Mouse (Mus musculus) limb, embryonic 11.5 days (tissue): ENCODE results near the gene Cdhr3. TPM values are rescaled to one million over a fixed set of nuclear protein-coding genes. Genes with fewer than 3 reads are reported as not detected.
A peak's percentile ranks its signal among the peaks of the same experiment; 100 is the strongest.

ENCODE experiments used
- ATAC-seq: fragments of 200-750 bp; cut with Nextera tagmentation; 2 replicates; pipeline ENCODE4 v1.8.0; 2017; ENCODE audit warnings: low read depth; ENCODE audit not compliant: insufficient number of reproducible peaks, low FRiP score, low TSS enrichment
- DNase-seq: peaks from one replicate; pipeline ENCODE4 v3.0.0-alpha.2; 2015; ENCODE audit warnings: low spot score
- H3K27ac ChIP-seq: fragments of 300-500 bp; sonication (generic); replicated peaks from 2 replicates; pipeline ENCODE4 v1.5.1; 2014; ENCODE audit warnings: low read depth, mild to moderate bottlenecking, low read length
- H3K27me3 ChIP-seq: fragments of 300-500 bp; sonication (generic); 2 replicates; pipeline ENCODE4 v1.6.1; 2014; ENCODE audit warnings: mild to moderate bottlenecking, low read length, mixed read lengths; ENCODE audit not compliant: control insufficient read depth, insufficient read depth
- H3K36me3 ChIP-seq: fragments of 300-500 bp; sonication (generic); 2 replicates; pipeline ENCODE4 v1.6.1; 2014; ENCODE audit warnings: mild to moderate bottlenecking, low read length, moderate library complexity, mixed read lengths; ENCODE audit not compliant: control insufficient read depth, insufficient read depth
- H3K4me1 ChIP-seq: fragments of 300-500 bp; sonication (generic); 2 replicates; pipeline ENCODE4 v1.6.1; 2014; ENCODE audit warnings: low read length, mixed read lengths; ENCODE audit not compliant: control insufficient read depth, insufficient read depth
- H3K4me2 ChIP-seq: fragments of 300-500 bp; sonication (generic); 2 replicates; pipeline ENCODE4 v1.6.1; 2014; ENCODE audit warnings: low read depth, mild to moderate bottlenecking, moderate library complexity; ENCODE audit not compliant: severe bottlenecking
- H3K4me3 ChIP-seq: fragments of 300-500 bp; sonication (generic); 2 replicates; pipeline ENCODE4 v1.5.1; 2014; ENCODE audit warnings: low read depth, low read length
- H3K9ac ChIP-seq: fragments of 300-500 bp; sonication (generic); 2 replicates; pipeline ENCODE4 v1.6.1; 2014; ENCODE audit warnings: mild to moderate bottlenecking, low read length
- H3K9me3 ChIP-seq: fragments of 300-500 bp; sonication (generic); 2 replicates; pipeline ENCODE4 v1.6.1; 2016; ENCODE audit warnings: low read length; ENCODE audit not compliant: control insufficient read depth
- WGBS: fragments of 180-500 bp; shearing (Covaris S2); extraction: QIAGEN DNeasy Blood & Tissue Kit; methylation state at CpG from one replicate; pipeline ENCODE4 v1.1.7; 2014; 5-methylcytosine and 5-hydroxymethylcytosine counted together
- polyA plus RNA-seq: library from polyadenylated mRNA; unstranded; fragments of >200 nt; fragmentation: Nextera tagmentation; extraction: Ambion mirVana; gene quantifications from 2 replicates; pipeline ENCODE4 v1.2.1, GENCODE M21; 2014

Cdhr3 gene
- polyA plus RNA-seq, 1 experiment from 2014 or later: not detected

DNA sequence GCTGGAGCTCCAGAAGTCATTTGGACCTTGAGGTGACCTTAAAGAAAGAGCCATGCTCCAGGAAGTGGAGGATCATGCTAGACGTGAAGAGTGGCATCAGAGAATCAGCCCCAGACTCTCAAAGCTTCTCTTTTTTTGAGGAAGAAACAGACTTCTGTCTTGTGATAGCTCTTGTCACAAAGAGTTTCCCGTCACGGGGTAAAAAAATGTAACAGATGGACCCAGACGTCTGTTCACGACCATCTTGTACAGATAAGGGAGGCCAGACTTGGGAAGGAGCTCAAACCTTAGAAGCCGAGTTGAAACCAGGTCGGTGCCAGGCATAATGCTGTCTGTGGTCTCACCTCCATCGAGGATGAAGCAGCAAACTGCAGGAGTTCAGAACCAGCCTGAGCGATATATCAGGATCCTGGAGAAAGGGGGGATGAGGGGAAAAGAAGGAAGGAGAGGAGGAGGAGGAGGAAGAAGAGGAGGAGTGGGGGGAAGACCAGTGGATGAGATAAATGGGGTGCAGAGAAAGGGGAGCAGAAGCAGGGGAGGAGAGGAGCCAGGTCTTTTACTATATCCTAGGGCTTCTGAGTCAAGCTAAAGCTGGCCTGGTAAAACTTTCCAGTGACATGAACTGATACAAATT, 33.0 kb upstream of the Cdhr3 start:
- Histone ChIP-seq H3K27me3 (no peaks in the 10 kb centered on the region), H3K4me2 (no peak overlapping the region), H3K9me3 (no peaks in the 10 kb centered on the region), H3K36me3 (no peaks in the 10 kb centered on the region), H3K9ac (no peak overlapping the region), H3K4me3 (no peak overlapping the region), H3K4me1 (no peaks in the 10 kb centered on the region), H3K27ac (no peak overlapping the region)
- DNase-seq (no peak), ATAC-seq (no peak)
- 76% methylated on average over 9 of the region's 9 CpGs for WGBS

DNA sequence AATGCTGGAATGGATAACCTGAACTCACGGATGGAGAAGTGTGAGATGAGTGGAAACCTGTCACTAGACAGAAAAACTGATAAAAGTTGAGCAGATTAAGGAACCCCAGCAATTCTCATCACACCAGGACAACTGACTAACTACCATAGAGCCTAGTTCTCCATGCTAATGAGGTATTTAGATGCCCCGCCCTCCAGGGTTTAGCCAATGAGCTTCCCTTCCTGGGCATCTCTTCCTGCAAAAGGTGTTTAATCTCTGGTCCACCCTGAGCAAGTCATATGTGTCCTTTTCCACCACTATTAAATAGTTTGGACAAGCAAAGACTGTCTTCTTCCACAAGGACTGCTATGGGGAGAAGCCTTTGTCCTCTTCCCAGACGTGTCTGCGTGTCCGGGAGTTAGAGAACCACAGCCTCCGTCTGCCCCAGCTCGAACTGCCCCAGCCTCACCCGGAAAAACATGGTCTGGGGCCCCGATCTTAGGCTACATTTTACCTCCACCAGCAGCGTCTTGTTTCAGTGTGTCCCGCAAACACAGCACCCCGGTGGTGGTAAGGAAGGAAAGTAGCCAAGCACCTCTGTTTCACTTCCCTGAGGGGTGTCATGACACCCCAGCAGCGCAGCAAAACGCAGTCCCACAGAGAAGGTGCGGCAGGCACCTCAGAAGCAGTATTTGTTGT, 26.1 kb upstream of the Cdhr3 start:
- no peaks in the 10 kb centered on the region for H3K4me1 ChIP-seq
- ATAC-seq (no peak), DNase-seq (no peak)
- 46% methylated on average over 15 of the region's 15 CpGs for WGBS
- H3K27ac ChIP-seq: no peak overlapping the region
- H3K27me3 ChIP-seq: no peaks in the 10 kb centered on the region
- H3K4me3 ChIP-seq: no peak overlapping the region
- H3K9ac ChIP-seq: no peak overlapping the region
- H3K4me2 ChIP-seq: peak overlapping the region; percentile 7; the same call in 1 of the 2 replicates
- no peaks in the 10 kb centered on the region for H3K9me3 ChIP-seq
- no peaks in the 10 kb centered on the region for H3K36me3 ChIP-seq

DNA sequence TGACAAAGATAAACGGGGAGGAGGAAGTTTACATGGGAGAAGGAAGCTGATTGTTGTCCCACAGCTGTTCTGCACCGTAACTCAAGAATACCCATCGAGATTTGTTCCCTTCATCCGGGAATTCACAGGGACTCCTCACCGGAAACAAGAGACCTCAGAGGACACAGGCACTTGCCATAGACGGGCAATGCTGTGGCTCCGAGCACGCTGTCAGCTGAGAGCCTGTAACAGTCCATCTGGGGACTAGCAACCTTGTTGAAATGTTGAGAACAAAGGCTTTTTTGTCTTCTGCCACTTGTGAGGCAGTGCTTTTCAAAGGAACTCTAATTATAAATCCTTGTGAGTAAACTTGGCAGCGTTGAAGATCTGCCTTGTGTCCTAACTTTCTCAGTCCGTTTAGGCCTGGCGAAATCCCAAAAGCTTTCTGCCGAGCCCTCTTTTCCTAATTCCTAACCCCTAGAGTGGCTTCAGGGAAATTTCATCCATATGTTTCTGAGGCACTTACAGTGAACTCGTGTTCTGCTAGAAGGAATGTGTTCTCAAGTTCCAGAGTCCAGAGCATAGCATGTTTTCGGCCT, 18.3 kb upstream of the Cdhr3 start:
- peak; percentile 35 for DNase-seq
- Histone ChIP-seq H3K4me3 (no peak overlapping the region), H3K27me3 (no peaks in the 10 kb centered on the region), H3K27ac (no peak overlapping the region), H3K9me3 (no peaks in the 10 kb centered on the region), H3K36me3 (no peaks in the 10 kb centered on the region), H3K4me2 (no peak overlapping the region), H3K4me1 (peaks cover 3% of the 10 kb centered on the region; the same call in 1 of the 2 replicates), H3K9ac (no peak overlapping the region)
- WGBS: 53% methylated on average over 14 of the region's 14 CpGs
- no peak for ATAC-seq

DNA sequence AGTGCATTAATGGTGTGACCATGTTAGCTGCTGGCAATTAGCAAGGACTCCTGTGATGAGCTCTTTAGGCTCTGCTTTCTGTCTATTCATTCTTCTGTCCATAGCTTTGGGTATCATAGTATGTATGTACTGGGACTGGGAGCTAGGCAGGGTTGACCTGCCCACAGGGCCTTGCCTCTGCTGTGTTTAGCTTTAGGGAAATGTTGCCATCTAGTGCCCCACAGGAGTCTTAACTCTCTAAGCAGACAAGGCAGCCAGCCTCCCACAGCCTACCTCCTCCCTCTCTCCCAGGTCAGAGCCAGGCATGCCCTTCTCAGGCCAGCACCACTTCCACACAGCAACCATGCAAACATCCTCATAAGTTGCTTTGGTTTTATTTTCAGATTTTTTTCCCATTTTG, 16.9 kb upstream of the Cdhr3 start:
- peak; percentile 47; the same call in 1 of the 2 replicates for ATAC-seq
- H3K9me3 ChIP-seq: no peaks in the 10 kb centered on the region
- peak; percentile 28 for DNase-seq
- H3K4me2 ChIP-seq: no peak overlapping the region
- no peak overlapping the region for H3K9ac ChIP-seq
- no peaks in the 10 kb centered on the region for H3K27me3 ChIP-seq
- H3K36me3 ChIP-seq: no peaks in the 10 kb centered on the region
- H3K4me3 ChIP-seq: no peak overlapping the region
- H3K4me1 ChIP-seq: peaks cover 3% of the 10 kb centered on the region; the same call in 1 of the 2 replicates
- no peak overlapping the region for H3K27ac ChIP-seq

DNA sequence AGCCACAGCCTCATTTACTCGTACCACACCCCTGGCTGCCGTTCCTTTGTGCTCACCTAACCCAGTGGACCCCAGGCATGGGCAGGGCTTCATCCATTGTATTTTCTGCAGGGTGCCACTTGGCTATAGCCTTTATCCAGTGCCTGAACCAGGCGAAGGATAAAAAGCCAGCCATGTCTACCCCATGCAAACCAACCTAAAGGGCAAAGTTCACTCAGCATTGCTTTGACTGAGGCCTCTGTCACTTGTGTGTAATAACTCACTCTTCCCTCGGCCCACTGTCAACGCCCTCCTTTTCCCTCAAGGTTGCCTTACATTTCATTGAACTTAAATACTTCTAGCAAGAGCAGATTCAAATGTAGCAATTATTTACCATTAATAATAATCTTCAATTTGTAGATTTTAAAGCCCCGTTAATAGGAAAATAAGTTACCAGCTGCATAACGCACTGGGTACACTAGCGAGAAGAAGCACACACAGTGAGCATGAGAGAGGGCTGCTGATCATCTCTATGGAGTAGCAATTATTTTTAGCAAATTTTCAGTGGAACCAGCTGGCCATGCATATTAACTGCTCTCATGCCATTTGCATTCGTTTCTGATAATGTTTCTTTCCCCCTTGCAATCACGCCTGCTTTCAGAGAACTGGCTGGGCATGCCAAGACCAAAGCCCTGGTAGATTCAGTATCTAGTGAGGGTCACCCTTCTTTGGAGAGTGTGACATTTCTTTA, 13.9 kb upstream of the Cdhr3 start:
- 86% methylated on average over 10 of the region's 10 CpGs for WGBS
- H3K4me2 ChIP-seq: no peak overlapping the region
- DNase-seq (no peak), ATAC-seq (no peak)
- H3K36me3 ChIP-seq: no peaks in the 10 kb centered on the region
- no peak overlapping the region for H3K9ac ChIP-seq
- H3K4me3 ChIP-seq: no peak overlapping the region
- H3K9me3 ChIP-seq: no peaks in the 10 kb centered on the region
- no peaks in the 10 kb centered on the region for H3K27me3 ChIP-seq
- no peak overlapping the region for H3K27ac ChIP-seq
- peaks cover 3% of the 10 kb centered on the region; the same call in 1 of the 2 replicates for H3K4me1 ChIP-seq

DNA sequence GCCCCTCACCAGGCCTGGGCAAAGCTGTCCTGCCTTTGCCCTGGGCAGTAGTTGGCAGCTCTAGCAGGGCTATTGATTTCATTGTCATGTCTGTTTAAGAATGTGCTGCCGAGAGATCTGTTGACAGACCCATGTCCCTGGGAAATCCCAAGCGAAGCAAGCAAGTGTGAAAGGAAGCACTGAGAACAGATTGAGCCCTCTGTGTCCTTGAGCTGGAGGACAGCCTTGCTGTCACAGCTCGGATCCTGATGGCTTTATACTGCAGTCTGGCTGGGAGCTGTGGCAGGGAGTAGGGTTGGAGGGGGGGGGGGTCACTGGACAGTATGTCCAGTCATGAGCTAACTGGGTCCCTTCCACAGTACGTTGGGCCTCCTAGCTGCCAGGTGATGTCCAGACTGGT, 13.0 kb upstream of the Cdhr3 start:
- DNase-seq (no peak), ATAC-seq (no peak)
- Histone ChIP-seq H3K36me3 (no peaks in the 10 kb centered on the region), H3K9ac (no peak overlapping the region), H3K9me3 (no peaks in the 10 kb centered on the region), H3K4me2 (no peak overlapping the region), H3K4me1 (no peaks in the 10 kb centered on the region; the same call in 1 of the 2 replicates), H3K27me3 (no peaks in the 10 kb centered on the region), H3K4me3 (no peak overlapping the region), H3K27ac (no peak overlapping the region)
- WGBS: 87% methylated on average over 4 of the region's 4 CpGs

DNA sequence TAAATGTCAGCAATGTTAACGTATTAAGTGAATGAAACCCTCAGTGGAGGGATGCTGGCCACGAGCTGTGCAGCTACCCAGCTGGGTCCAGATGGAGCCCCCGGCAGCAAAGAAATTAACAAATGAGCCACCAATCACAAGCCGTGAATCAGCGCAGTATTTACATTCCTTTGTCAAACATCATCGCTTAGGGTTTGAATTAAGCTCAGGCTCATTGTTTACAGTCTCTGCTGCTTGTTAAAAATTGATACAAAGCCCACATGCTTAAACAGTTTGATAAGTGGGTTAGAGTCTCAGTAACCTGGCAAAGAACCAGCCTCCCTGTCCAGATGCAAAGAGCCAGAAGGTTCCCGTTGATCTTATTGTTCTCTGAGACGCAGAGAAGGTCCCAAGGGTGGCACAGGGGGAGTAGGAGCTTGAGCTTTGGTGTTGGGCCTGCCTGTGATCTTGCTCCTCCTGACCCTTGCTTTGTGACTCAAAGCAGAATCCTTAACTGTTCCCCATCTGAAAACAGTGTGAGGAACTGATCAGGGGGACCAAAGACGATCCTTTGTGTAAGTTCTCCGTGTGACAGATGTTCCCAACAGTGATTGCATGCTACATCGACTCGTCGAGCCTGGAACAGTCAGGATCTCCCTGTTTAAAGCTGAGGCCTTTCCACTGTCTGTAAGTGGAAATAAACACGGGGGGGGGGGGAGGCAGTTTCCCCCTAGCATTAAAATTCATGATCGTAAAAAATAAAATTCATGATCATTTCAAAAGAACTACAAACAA, 9.9 kb upstream of the Cdhr3 start:
- Histone ChIP-seq H3K27me3 (no peaks in the 10 kb centered on the region), H3K9me3 (no peaks in the 10 kb centered on the region), H3K4me2 (no peak overlapping the region), H3K27ac (no peak overlapping the region), H3K9ac (no peak overlapping the region), H3K4me3 (no peak overlapping the region), H3K36me3 (no peaks in the 10 kb centered on the region), H3K4me1 (no peaks in the 10 kb centered on the region)
- WGBS: 70% methylated on average over 15 of the region's 15 CpGs
- ATAC-seq (no peak), DNase-seq (no peak)

DNA sequence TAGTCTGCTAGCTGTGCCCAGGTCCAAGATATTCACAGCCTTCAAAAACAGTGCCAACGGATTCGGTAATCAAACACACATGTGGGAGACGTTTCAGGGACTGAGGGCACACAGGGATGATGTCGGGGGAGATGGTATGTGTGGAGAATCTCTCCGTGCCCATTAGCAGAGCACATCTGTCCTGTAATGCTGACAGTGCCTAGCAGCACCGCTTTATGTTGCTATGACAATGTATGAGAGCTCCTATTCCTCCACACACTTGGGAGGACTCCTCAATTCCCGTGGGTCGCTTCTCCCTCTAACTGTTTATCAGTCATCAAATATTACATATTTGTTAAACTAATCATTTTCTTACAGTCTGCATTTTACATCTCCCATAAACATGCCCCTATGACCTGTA, 9.0 kb upstream of the Cdhr3 start:
- no peak overlapping the region for H3K4me2 ChIP-seq
- H3K27me3 ChIP-seq: no peaks in the 10 kb centered on the region
- no peak overlapping the region for H3K4me3 ChIP-seq
- H3K36me3 ChIP-seq: no peaks in the 10 kb centered on the region
- ATAC-seq: no peak
- H3K9ac ChIP-seq: no peak overlapping the region
- no peaks in the 10 kb centered on the region for H3K4me1 ChIP-seq
- H3K9me3 ChIP-seq: no peaks in the 10 kb centered on the region
- H3K27ac ChIP-seq: no peak overlapping the region
- 82% methylated on average over 8 of the region's 8 CpGs for WGBS
- no peak for DNase-seq
